Mouse (Mus musculus) liver (tissue): ENCODE measurements around the gene Gm10337.
A peak's percentile ranks its signal among the peaks of the same experiment; 100 is the strongest.

Experiments used
- DNase-seq: peaks from one replicate; pipeline ENCODE4 v3.0.0-alpha.2; 2020; ENCODE audit warnings: mixed read lengths

The Gm10337 gene

GRCm38 (mm10) chr15:102517976-102518858 is 14.7 kb downstream of the Gm10337 start, which contains the start of gene Tarbp2:
Tarbp2 (plus strand) TSS chr15:102518192.
- DNase-seq, result peak; percentile 100

- DNase-seq, result no peak
Measured at GRCm38 (mm10) chr15:102518859-102519201, 15.3 kb downstream of the Gm10337 start.

DNA sequence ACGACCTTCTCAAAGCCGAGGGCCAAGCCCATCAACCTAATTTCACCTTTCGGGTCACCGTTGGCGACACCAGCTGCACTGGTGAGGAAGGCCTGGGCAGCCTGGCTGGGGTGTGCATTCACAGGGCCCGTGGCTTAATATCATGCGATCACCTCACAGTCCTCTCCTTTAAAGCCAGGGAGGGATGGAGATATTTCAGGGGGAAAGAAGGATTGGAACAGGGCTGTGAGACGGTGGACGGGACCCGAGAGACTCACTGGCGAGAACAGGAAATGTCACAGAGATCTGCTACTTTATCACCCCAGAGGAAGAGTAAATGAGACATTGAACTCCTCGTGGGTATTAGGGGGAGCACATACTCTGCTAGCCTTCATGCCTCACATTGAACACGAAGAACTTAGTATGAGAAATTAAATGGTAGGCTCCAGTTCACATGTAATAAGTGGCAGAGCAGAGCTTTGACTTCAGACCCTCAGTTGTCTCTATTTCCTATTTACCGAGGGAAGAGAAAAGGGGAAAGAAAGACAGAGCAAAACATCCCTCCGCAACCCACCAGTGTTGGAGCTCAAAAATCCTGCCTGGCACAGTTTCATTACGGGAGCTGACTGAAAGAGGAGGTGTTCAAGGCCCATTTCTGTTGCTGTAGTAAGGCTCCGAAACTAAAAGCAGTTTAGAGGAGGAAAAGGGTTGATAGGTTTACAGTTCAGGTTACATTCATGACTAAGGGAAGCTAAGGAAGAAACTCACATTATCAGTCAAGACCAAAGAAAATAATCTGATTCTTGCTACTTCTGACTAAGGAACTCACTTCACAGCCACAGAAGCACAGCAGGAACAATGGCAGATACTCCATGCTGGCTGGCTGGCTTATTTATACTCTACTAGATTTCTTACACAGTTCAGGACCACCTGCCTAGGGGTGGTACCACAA is 16.0 kb downstream of the Gm10337 start:
- DNase-seq, result no peak

- DNase-seq, result no peak
Measured at GRCm38 (mm10) chr15:102520416-102520815, 16.9 kb downstream of the Gm10337 start.

DNA sequence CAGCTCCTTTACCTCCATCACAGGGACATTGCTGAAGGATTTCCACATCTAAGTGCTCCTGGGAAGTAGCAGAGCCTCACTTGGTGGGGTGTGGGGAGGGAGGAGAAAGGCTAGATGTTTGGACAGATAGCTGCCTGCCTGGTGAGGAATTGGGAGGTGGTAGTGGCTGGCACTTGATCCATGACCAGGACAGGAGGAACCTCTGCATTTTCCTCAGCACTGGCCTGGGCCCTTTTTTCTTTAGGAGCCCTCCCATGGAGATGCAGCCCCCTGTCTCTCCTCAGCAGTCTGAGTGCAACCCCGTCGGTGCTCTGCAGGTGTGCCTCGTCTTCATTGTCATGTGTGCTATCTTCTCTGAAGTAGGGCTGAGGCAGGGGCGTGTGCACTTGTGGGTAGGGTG is 18.0 kb downstream of the Gm10337 start:
- DNase-seq, result no peak

- peak; percentile 81 for DNase-seq
Measured at GRCm38 (mm10) chr15:102524892-102525485, 21.5 kb downstream of the Gm10337 start, which contains the start of gene Npff. Npff (minus strand) TSS chr15:102524942.

DNA sequence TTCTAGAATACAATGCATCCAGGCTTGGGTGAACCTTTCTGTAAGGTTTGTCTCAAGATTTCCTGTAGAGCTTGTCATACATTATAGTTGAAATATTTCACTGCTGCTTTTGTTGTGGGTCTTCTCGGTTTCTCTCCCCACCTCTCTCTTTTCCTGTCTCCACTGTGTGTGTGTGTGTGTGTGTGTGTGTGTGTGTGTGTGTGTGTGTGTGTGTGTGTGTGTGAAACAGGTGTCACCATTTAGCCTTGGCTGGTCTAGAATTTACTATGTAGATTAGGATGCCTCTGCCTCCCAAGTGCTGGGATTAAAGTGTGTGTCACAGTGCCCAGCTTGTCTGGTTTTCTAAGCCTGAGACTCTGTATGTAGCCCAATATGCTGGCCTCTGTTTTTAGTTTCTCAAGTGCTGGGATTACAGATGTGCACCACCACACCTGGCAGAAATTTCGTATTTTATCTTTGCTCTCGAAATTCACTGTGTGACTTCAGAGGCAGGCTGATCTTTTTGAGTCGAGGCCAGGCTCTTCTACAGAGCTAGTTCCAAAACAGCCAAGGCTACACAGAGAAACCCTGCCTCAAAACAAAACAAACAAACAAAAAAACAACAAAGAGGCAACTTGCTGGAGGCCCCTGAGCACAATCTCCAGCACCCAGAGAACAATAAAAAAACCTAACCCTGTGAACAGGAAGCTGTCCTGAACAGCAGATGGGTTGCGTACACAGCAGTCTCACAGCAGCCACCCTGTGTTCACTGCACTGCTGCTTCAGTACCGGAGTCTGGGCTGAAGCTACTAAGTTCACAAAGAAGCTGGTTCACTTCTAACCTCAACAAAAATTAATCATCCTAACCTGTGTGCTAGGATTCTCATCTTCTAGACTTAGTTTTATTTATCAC is 22.8 kb downstream of the Gm10337 start:
- DNase-seq, result no peak

GRCm38 (mm10) chr15:102527936-102528335 is 24.4 kb downstream of the Gm10337 start:
- DNase-seq, result no peak

- no peak for DNase-seq
Measured at GRCm38 (mm10) chr15:102528396-102528795, 24.9 kb downstream of the Gm10337 start.

GRCm38 (mm10) chr15:102530566-102530965 is 27.0 kb downstream of the Gm10337 start:
- no peak for DNase-seq

DNA sequence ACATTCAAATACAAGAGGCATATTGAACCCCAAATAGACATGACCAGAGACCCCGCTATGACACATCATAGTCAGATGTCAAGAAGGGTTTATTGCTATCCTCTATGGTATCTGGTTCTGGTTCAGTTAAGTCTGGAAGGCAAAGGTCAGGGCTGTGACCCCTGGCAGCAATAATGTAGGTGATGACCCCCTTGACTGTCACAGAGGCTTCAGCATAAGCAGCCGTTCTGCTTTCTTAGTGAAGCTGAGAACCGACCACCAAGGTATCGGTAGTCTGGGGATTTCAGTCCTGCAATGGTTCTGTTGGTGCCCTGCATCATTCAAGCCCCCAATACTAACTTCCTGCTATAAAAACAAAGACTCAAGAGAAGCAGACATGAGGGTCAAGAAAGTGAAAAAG is 28.1 kb downstream of the Gm10337 start:
- DNase-seq, result no peak

DNA sequence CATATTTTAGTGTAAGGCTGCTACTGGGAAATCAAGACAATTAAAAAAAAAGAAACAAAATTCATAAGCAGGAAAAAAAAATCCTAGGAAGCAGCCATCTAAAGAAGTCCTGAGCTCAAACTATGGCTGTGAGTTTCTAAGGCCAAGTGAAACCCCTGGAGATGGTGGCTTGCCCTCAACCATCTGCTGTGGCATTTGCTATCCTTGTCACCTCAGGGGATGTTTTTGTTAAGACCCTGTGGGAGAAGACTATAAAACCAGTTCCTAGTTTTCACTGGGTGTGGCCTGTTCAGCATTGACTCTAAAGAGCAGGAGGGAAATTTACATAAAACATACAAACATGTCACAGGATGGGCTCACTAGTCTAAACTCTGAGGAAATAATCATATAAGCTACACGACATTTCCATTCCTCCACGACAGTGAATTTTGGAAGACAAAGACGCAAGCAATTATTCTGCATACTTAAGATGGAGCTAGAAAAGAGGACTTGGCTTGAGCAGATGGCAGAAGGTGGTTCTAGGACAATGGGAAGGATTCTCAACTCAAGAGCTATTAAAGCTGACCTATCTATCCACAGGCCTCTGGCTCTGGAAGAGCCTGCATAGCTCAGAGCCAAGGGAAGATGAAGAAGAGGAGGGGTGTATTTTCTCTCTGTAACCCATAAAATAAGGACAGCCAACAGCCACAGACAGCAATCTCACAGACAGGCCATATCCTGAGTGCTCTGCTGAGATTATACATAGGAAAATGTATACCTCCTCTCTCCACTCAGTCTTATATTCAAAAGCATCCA is 28.8 kb downstream of the Gm10337 start:
- DNase-seq, result no peak

GRCm38 (mm10) chr15:102533926-102534325 is 30.4 kb downstream of the Gm10337 start:
- DNase-seq, result no peak

GRCm38 (mm10) chr15:102544801-102545200 is 41.3 kb downstream of the Gm10337 start:
- DNase-seq, result no peak

DNA sequence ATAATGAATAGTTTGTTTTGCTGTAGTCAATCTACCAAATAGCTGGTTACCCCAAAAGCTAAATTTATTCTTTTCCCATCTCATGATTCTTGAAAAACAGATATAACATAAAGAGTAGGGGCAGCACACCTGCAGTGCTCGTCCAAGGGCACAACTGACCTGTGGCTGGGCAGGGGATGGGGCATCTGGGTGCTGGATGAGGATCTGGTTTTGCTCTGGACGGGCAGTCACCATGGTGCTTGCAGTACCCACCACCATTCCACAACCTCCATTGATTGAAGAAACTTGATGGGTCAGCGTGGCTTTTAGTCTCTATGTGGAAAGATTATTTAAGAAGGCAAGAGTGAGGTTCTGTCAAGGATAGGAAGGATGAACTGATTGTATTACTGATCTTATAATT is 42.7 kb downstream of the Gm10337 start:
- no peak for DNase-seq

DNA sequence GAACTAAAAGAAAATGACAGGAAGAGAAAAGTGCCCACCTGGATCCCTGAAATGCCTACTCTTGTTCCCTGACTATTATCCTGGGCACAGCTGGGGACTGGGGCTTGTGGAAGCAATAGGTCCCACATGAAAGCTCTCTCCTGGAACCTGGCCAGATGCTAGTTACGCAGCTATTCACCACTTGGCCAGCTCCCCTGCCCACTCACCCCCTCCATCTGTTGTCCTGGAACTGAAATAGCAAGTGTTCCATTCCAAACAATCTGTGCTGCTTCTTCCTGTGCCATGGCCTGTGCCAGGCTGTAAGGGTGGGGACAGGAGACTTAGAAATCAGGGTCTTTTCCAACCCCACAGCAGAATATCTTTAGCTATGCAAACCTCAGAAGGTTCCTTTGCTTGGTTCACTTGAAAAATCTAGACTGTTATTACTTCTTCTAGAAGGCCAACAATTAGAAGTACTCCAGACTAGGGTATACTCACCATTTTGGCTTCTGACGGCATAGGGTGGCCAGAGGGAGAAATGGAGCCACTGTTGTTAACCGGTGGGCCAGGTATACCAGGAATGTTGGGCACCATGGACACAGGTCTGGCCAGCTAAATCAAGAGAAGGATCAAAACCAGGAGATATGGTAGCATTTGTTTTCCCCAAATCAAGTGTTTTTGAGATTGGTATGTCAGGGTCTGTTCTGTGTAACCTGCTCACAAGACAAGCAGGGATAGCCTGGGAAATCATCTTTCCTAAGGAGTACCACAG is 43.3 kb downstream of the Gm10337 start:
- DNase-seq, result no peak

- DNase-seq, result no peak
Measured at GRCm38 (mm10) chr15:102547478-102547877, 44.0 kb downstream of the Gm10337 start.

DNA sequence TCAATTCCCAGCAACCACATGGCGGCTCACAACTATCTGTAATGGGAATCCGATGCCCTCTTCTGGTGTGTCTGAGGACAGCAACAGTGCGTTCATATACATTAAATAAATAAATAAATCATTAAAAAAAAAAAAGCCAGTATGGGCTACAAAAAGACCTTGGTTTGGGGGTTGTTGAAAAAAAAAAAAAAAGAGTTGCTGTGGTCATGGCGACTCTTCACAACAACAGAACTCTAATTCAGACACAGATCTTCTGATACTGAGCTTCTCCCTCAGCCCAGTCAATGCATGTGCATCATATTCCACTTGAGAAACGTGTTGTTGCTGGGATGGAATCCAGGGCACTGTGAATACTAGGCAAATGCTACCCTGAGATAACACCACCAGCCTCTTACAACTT is 49.1 kb downstream of the Gm10337 start:
- no peak for DNase-seq
